Mouse (Mus musculus) spleen, postnatal 10 days (tissue): ENCODE measurements at regions not wholly inside any gene's neighbourhood (a gene's known extent, or its start where the extent isn't known, plus 50 kb on each side); places are given as distances from the start of the nearest gene placed in this dataset.

Experiments used
- DNase-seq, 2 experiments: peaks; one replicate each; pipeline ENCODE4 v3.0.0; 2021 to 2022; ENCODE audit warnings: low spot score in 2 of 2

GRCm38 (mm10) chr13:83730713-83731480 lies 227.1 kb downstream of the Mef2c start:
- DNase-seq: peak in 1 of 2 experiments; percentile 23

GRCm38 (mm10) chr13:83731481-83732006 lies 227.7 kb downstream of the Mef2c start:
- DNase-seq: no peak

GRCm38 (mm10) chr13:83732283-83733121 lies 228.7 kb downstream of the Mef2c start:
- no peak for DNase-seq

GRCm38 (mm10) chr13:83733231-83733990 lies 229.6 kb downstream of the Mef2c start:
- no peak for DNase-seq

GRCm38 (mm10) chr13:83733991-83734610 lies 230.3 kb downstream of the Mef2c start:
- no peak for DNase-seq

- no peak for DNase-seq
Observed at GRCm38 (mm10) chr13:83734656-83735055, 230.8 kb downstream of the Mef2c start.

GRCm38 (mm10) chr13:83735101-83735500 lies 231.3 kb downstream of the Mef2c start:
- no peak for DNase-seq

- DNase-seq: no peak
Observed at GRCm38 (mm10) chr13:83735631-83736475, 232.0 kb downstream of the Mef2c start.

- DNase-seq: no peak
Observed at GRCm38 (mm10) chr13:83737031-83737825, 233.4 kb downstream of the Mef2c start.

GRCm38 (mm10) chr13:83737826-83738527 lies 234.1 kb downstream of the Mef2c start:
- no peak for DNase-seq

- no peak for DNase-seq
Observed at GRCm38 (mm10) chr13:83738528-83738981, 234.7 kb downstream of the Mef2c start.

GRCm38 (mm10) chr13:83739131-83739530 lies 235.3 kb downstream of the Mef2c start:
- DNase-seq: no peak

GRCm38 (mm10) chr13:83739541-83740061 lies 235.8 kb downstream of the Mef2c start:
- DNase-seq: no peak

- no peak for DNase-seq
Observed at GRCm38 (mm10) chr13:83740101-83740500, 236.3 kb downstream of the Mef2c start.

GRCm38 (mm10) chr13:83740771-83741170 lies 236.9 kb downstream of the Mef2c start:
- no peak for DNase-seq

- DNase-seq: no peak
Observed at GRCm38 (mm10) chr13:83741591-83742021, 237.8 kb downstream of the Mef2c start.

GRCm38 (mm10) chr13:83742102-83742501 lies 238.3 kb downstream of the Mef2c start:
- no peak for DNase-seq

- no peak for DNase-seq
Observed at GRCm38 (mm10) chr13:83742546-83742945, 238.7 kb downstream of the Mef2c start.

GRCm38 (mm10) chr13:83743381-83743780 lies 239.5 kb downstream of the Mef2c start:
- no peak for DNase-seq
